Mouse (Mus musculus) mouse embryonic stem cell (cell line): Measurements from ENCODE around the gene Ric1.

ENCODE experiments used
- in situ Hi-C, 2 experiments: fragments of 300-500 bp; cut with MboI; formaldehyde crosslinking; loops; 1 replicate in 1 of 2; 3 replicates in 1 of 2; pipeline ENCODE4 v1.14.3; 2019 to 2020; ENCODE audit warnings: low sequenced_read_pairs in 2 of 2, low pct_unique_long_range_greater_than_20kb in 1 of 2, mixed read lengths in 1 of 2; ENCODE audit not compliant: unreplicated experiment in 1 of 2

Gene Ric1

GRCm38 (mm10) chr19:29496001-29496597, 26.0 kb upstream of the Ric1 start:
- in situ Hi-C loops = no loop called here

GRCm38 (mm10) chr19:29496786-29497557, 25.1 kb upstream of the Ric1 start:
- in situ Hi-C loops = no loop called here

GRCm38 (mm10) chr19:29497874-29498273, 24.2 kb upstream of the Ric1 start:
- in situ Hi-C loops = no loop called here

GRCm38 (mm10) chr19:29498842-29499456, 23.1 kb upstream of the Ric1 start:
- in situ Hi-C loops = no loop called here

DNA sequence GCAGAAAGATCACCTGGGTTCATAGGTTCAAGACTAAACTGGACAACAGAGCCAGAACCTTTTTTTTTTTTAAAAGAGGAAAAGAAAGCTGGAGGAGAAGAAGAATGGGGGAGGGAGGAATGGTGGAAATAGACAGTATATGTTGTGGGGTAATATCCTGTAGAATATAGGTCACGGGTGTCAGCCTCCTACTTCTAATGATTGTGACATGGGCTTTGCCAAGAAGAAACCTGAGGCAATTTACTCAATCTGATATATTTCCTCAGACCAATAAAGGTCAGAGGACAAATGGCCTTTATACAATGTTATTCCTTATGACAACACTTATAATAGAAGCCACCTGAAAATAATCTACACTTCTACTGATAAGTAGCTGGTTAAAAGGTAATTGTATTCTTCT, 21.7 kb upstream of the Ric1 start:
- in situ Hi-C loops = loop anchor here in 1 of 2 experiments (25.0 kb wide), 1 partner anchor 438 kb away; no protein-coding TSS in a partner anchor

GRCm38 (mm10) chr19:29501106-29501505, 21.0 kb upstream of the Ric1 start:
- in situ Hi-C loops = loop anchor here in 1 of 2 experiments (25.0 kb wide), 1 partner anchor 439 kb away; no protein-coding TSS in a partner anchor

DNA sequence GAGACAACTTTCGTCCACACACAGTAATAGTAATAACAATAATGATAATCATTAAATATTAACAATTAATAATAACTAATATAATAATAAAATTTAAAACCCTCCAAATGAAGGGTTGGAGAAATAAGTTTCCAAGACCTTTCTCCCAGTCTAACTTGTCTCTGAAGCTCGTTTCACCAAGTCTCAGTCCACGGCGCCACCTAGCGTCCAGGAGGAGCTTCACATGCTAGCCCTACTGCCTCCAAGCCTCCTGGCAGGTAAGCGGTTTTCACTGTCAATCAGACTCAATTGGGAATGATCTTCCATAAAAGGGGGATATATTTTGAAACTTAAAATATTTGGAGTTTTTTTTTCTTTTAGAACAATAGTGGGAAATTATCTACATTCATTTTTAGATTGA, 20.6 kb upstream of the Ric1 start:
- in situ Hi-C loops = loop anchor here in 1 of 2 experiments (25.0 kb wide), 1 partner anchor 439 kb away; no protein-coding TSS in a partner anchor

DNA sequence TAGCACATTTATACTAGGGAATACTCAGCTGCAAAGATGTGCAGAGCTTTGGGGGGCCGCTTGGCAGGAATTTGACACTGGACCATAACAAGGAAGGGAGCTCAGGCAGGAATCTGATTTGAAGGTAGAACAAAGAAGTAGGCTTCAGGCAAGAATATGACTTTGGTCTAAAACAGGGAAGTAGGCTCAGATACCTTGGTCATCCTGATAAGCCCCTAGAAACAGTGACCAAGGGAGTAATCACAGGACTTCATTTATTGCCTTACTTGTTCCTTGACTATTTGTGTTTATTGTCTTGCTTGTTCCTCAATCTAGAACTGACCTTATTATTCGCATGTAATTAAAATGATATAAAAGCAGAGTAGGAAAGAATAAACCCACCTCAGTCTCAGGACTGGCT, 18.0 kb upstream of the Ric1 start:
- in situ Hi-C loops = loop anchor here in 1 of 2 experiments (25.0 kb wide), 1 partner anchor 442 kb away; no protein-coding TSS in a partner anchor

DNA sequence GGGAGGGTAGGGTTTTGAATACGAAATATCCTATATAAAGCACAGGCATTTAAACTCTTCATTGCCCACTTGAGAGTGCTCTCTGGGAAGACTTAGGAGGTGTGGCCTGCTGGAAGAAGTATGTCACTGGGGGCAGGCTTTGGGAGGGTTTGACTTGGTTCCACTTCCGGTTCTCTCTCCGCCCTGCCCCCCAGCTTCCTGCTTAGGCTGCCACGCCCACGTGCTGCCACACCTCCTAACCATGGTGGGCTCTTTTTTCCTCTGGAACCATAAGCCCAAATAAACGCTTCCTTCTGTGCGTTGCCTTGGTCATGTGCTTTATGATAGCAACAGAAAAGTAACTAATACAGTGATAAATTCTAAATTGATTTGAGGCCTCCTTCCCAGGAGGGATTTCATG, 16.5 kb upstream of the Ric1 start:
- in situ Hi-C loops = loop anchor here in 1 of 2 experiments (25.0 kb wide), 1 partner anchor 443 kb away; no protein-coding TSS in a partner anchor

- in situ Hi-C loops = loop anchor here in 1 of 2 experiments (25.0 kb wide), 1 partner anchor 446 kb away; no protein-coding TSS in a partner anchor
Measured at GRCm38 (mm10) chr19:29508208-29508607, 13.9 kb upstream of the Ric1 start.

GRCm38 (mm10) chr19:29509857-29510256, 12.2 kb upstream of the Ric1 start:
- in situ Hi-C loops = loop anchor here in 1 of 2 experiments (25.0 kb wide), 1 partner anchor 448 kb away; no protein-coding TSS in a partner anchor

- in situ Hi-C loops = loop anchor here in 1 of 2 experiments (25.0 kb wide), 1 partner anchor 450 kb away; no protein-coding TSS in a partner anchor
Measured at GRCm38 (mm10) chr19:29511826-29512225, 10.3 kb upstream of the Ric1 start.

DNA sequence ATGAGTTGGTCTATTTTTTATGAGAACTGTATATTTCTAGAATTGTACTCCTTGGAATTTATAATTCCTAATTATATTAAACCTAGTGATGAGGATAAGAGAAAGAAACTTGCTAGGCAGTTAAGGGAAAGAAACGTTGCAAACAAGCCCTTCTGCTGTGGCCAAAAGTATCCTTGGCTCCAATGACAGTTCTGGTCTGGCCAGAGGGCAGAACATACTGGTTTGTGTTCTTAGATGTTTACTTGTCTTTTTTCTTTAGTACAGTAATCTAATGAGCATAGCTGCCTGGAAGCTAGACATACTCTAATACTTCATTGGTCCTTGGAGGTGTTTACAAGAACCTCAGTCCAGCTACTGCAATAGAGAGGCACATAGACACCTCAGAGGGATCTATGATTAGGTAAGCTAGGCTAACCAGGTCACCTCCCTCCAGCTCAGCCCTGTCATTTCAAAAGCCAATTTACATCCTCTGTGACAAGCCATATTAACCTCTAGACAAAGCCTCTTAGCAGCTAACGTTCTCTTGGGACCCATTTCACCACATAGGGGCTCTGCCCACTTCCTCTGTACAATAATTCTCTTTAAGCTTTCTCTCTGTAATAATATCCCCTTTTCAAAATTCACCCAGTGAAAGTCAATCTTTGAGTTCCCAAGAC, 8.8 kb upstream of the Ric1 start:
- in situ Hi-C loops = loop anchor here in 1 of 2 experiments (25.0 kb wide), 1 partner anchor 451 kb away; no protein-coding TSS in a partner anchor

DNA sequence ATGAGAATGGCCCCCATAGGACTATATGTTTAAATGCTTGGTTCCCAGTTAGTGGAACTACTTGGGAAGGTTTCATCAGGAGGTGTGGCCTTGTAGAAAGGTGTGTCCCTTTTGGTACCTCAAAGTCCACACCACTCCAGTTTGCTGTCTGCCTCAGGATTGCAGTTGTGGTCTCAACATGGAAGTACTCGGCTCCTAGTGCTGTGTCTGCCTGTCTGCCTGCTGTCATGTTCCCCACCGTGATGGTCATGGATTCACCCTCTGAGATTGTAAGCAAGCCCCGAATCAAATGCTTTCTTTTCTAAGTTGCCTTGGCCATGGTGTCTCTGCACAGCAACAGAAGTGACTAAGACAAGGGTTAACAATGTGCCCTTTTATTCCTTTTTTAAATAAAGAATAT, 8.0 kb upstream of the Ric1 start:
- in situ Hi-C loops = loop anchor here in 1 of 2 experiments (25.0 kb wide), 1 partner anchor 452 kb away; no protein-coding TSS in a partner anchor

- in situ Hi-C loops = loop anchor here in 1 of 2 experiments (25.0 kb wide), 1 partner anchor 453 kb away; no protein-coding TSS in a partner anchor
Measured at GRCm38 (mm10) chr19:29515386-29515785, 6.7 kb upstream of the Ric1 start.

- in situ Hi-C loops = loop anchor here in 1 of 2 experiments (25.0 kb wide), 1 partner anchor 454 kb away; no protein-coding TSS in a partner anchor
Measured at GRCm38 (mm10) chr19:29515991-29516390, 6.1 kb upstream of the Ric1 start.

DNA sequence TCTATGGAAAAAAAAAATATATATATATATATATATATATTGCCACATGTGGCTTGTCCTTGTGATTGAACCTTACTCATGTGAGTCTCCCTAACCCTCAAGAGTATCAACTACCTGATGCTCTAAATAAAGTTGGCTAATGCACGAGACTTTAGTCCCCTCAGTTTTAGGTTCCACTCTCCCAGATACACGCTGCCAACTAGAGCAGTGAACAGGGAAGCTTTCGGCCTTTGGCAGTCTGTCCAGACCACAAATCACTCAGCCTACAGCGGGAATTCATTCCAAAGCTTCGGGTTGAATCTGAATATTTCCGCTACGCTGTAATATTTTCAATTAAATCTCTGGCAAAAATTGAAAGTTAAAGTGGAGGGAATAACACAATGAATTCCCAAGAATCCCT, 3.7 kb upstream of the Ric1 start:
- in situ Hi-C loops = loop anchor here in 1 of 2 experiments (25.0 kb wide), 1 partner anchor 456 kb away; no protein-coding TSS in a partner anchor

DNA sequence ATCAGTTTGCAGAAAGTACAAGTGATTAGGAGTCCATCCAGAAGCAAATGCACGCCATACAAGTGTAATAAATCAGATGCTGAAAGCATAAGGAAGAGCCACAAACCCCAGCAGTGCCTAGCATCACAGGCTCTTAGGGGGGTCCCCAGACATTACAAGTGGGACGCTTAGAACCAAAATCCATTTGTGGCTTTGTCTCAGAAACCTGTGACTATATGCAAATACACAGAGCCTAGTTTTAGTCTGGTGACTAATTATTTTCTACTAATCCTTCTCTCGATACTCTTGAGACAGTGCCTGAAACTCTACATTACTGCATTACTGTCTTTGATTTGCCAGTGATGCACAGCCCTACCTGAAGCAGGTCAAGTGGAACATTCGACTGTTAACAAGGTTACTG, 3.2 kb upstream of the Ric1 start:
- in situ Hi-C loops = loop anchor here in 1 of 2 experiments (25.0 kb wide), 1 partner anchor 457 kb away; no protein-coding TSS in a partner anchor
